Mouse (Mus musculus): ENCODE results near the gene Nmnat2.

The Nmnat2 gene

GRCm38 (mm10) chr1:152954821-152955523, at the start of gene Nmnat2:
Gene Nmnat2, plus strand, starts transcription at chr1:152954993.
- DNase-seq, result peak; percentile 41

- peak; percentile 62 for DNase-seq
Measured at GRCm38 (mm10) chr1:152913483-152914460, 41.0 kb upstream of the Nmnat2 start.

- no peak for DNase-seq
Measured at GRCm38 (mm10) chr1:152915766-152916165, 39.0 kb upstream of the Nmnat2 start.

- no peak for DNase-seq
Measured at GRCm38 (mm10) chr1:152916936-152917335, 37.9 kb upstream of the Nmnat2 start.

- no peak for DNase-seq
Measured at GRCm38 (mm10) chr1:152917626-152918025, 37.2 kb upstream of the Nmnat2 start.

GRCm38 (mm10) chr1:152921786-152922185, 33.0 kb upstream of the Nmnat2 start:
- no peak for DNase-seq

- no peak for DNase-seq
Measured at GRCm38 (mm10) chr1:152933962-152934361, 20.8 kb upstream of the Nmnat2 start.

GRCm38 (mm10) chr1:152935476-152935875, 19.3 kb upstream of the Nmnat2 start:
- no peak for DNase-seq

- no peak for DNase-seq
Measured at GRCm38 (mm10) chr1:152936365-152936764, 18.4 kb upstream of the Nmnat2 start.

GRCm38 (mm10) chr1:152942977-152943376, 11.8 kb upstream of the Nmnat2 start:
- no peak for DNase-seq

GRCm38 (mm10) chr1:152954167-152954566, 626 bp upstream of the Nmnat2 start:
- no peak for DNase-seq

GRCm38 (mm10) chr1:152955564-152956211, 895 bp downstream of the Nmnat2 start:
- peak; percentile 13 for DNase-seq

GRCm38 (mm10) chr1:152956221-152956620, 1.4 kb downstream of the Nmnat2 start:
- DNase-seq, result peak; percentile 80

GRCm38 (mm10) chr1:152964344-152964743, 9.6 kb downstream of the Nmnat2 start:
- no peak for DNase-seq

- no peak for DNase-seq
Measured at GRCm38 (mm10) chr1:152966222-152966621, 11.4 kb downstream of the Nmnat2 start.

- no peak for DNase-seq
Measured at GRCm38 (mm10) chr1:152966686-152967085, 11.9 kb downstream of the Nmnat2 start.

GRCm38 (mm10) chr1:152969081-152969480, 14.3 kb downstream of the Nmnat2 start:
- DNase-seq, result no peak

GRCm38 (mm10) chr1:152972957-152973356, 18.2 kb downstream of the Nmnat2 start:
- no peak for DNase-seq

GRCm38 (mm10) chr1:152973421-152973820, 18.6 kb downstream of the Nmnat2 start:
- no peak for DNase-seq

GRCm38 (mm10) chr1:152973861-152974260, 19.1 kb downstream of the Nmnat2 start:
- DNase-seq, result no peak

- no peak for DNase-seq
Measured at GRCm38 (mm10) chr1:152975144-152975543, 20.4 kb downstream of the Nmnat2 start.

- no peak for DNase-seq
Measured at GRCm38 (mm10) chr1:152978700-152979099, 23.9 kb downstream of the Nmnat2 start.

GRCm38 (mm10) chr1:152983416-152983815, 28.6 kb downstream of the Nmnat2 start:
- DNase-seq, result no peak

All from lung, postnatal 10 days (tissue).